Mouse (Mus musculus) neural tube, embryonic 11.5 days (tissue): ENCODE data around the gene Bdh2. TPM values are rescaled to one million over a fixed set of nuclear protein-coding genes. Genes with fewer than 3 reads are reported as not detected.

Experiments
- ATAC-seq: fragments of 200-750 bp; cut with Nextera tagmentation; 2 replicates; pipeline ENCODE4 v1.8.0; 2017; ENCODE audit warnings: moderate number of reproducible peaks, mild to moderate bottlenecking, moderate TSS enrichment, moderate library complexity; ENCODE audit not compliant: insufficient read depth, low FRiP score, low TSS enrichment
- DNase-seq: peaks from one replicate; pipeline ENCODE4 v3.0.0-alpha.2; 2015; ENCODE audit warnings: low spot score
- H3K27ac ChIP-seq: fragments of 300-500 bp; sonication (generic); 2 replicates; pipeline ENCODE4 v1.5.1; 2014; ENCODE audit warnings: low read depth, mild to moderate bottlenecking, low read length
- H3K27me3 ChIP-seq: fragments of 300-500 bp; sonication (generic); 2 replicates; pipeline ENCODE4 v1.6.1; 2014; ENCODE audit warnings: mild to moderate bottlenecking, low read length, mixed read lengths; ENCODE audit not compliant: control insufficient read depth, insufficient read depth
- H3K36me3 ChIP-seq: fragments of 300-500 bp; sonication (generic); 2 replicates; pipeline ENCODE4 v1.6.1; 2014; ENCODE audit warnings: mild to moderate bottlenecking, low read length, moderate library complexity, mixed read lengths; ENCODE audit not compliant: control insufficient read depth, insufficient read depth
- H3K4me1 ChIP-seq: fragments of 300-500 bp; sonication (generic); 2 replicates; pipeline ENCODE4 v1.6.1; 2014; ENCODE audit warnings: low read length, mixed read lengths; ENCODE audit not compliant: control insufficient read depth, insufficient read depth
- H3K4me2 ChIP-seq: fragments of 300-500 bp; sonication (generic); 2 replicates; pipeline ENCODE4 v1.6.1; 2014; ENCODE audit warnings: low read depth, mild to moderate bottlenecking, moderate library complexity
- H3K4me3 ChIP-seq: fragments of 300-500 bp; sonication (generic); 2 replicates; pipeline ENCODE4 v1.5.1; 2014; ENCODE audit warnings: low read depth, low read length
- H3K9ac ChIP-seq: fragments of 300-500 bp; sonication (generic); 2 replicates; pipeline ENCODE4 v1.6.1; 2014; ENCODE audit warnings: mild to moderate bottlenecking, low read length
- H3K9me3 ChIP-seq: fragments of 300-500 bp; sonication (generic); 2 replicates; pipeline ENCODE4 v1.6.1; 2016; ENCODE audit warnings: low read length; ENCODE audit not compliant: control insufficient read depth
- WGBS: fragments of 180-500 bp; shearing (Covaris S2); extraction: QIAGEN DNeasy Blood & Tissue Kit; methylation state at CpG from one replicate; pipeline ENCODE4 v1.1.7; 2014; 5-methylcytosine and 5-hydroxymethylcytosine counted together
- polyA plus RNA-seq: library from polyadenylated mRNA; unstranded; fragments of >200 nt; fragmentation: Nextera tagmentation; extraction: Ambion mirVana; gene quantifications from 2 replicates; pipeline ENCODE4 v1.2.1, GENCODE M21; 2014

The Bdh2 gene
- polyA plus RNA-seq = 5.2 and 6.9 TPM in 2 replicates

- peak within 1 kb of the TSS; percentile 42 for H3K9ac ChIP-seq
These were observed at the start of gene Bdh2 for GRCm38 (mm10) chr3:135280669-135281415. Gene Bdh2, plus strand, starts transcription at chr3:135281221.

DNA sequence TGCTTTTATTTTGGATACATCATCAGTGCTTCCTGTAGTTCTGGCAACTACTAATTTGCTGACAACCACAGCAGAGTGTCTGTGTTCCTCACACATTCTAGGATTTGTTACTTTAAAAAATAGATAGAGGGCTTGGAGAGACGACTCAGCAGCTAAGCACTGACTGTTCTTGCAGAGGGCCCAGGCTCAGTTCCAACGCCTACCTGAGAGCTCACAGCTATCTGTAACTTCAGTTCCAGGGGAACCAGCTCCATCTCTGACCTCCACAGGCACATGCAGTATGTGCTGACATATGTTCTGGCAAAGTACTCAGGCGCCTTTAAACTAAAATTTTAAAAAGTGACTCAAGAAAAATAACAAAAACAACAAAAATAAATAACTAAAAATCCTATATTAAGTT, 49.0 kb upstream of the Bdh2 start:
- ATAC-seq = no peak
- H3K36me3 ChIP-seq = peaks cover 9% of the 10 kb centered on the region
- WGBS = 85% methylated on average over 3 of the region's 3 CpGs

More at GRCm38 (mm10) chr3:135280669-135281415, at the start of gene Bdh2:
- Histone ChIP-seq H3K4me1 (no peaks in the 10 kb centered on the region), H3K36me3 (no peaks in the 10 kb centered on the region), H3K4me3 (no peak within 1 kb of the TSS), H3K4me2 (no peak within 1 kb of the TSS), H3K27me3 (no peaks in the 10 kb centered on the region), H3K27ac (no peak within 1 kb of the TSS), H3K9me3 (no peaks in the 10 kb centered on the region)
- WGBS = 28% methylated on average over 14 of the region's 14 CpGs
- DNase-seq (peak; percentile 88), ATAC-seq (peak; percentile 82)

DNA sequence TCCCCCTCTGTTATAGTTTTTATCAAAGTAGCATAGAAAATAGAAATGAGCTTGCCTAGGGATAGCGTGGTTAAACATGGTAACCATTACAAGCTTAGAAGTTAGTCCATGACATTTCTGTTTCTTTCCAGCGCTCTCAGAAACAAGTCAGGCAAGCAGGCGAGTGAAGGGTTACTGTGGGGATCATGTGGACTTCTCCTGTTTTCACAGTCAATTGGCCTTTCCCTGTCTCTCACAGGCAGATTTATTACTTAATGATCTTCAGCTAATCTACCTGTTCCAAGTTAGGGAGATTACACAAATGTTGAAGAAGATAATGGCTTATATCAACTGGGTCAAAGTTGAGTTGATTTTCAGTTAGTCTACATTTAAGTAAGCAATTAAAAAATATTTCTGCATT, 48.6 kb upstream of the Bdh2 start:
- no peak for DNase-seq
- Histone ChIP-seq H3K4me3 (no peak overlapping the region), H3K36me3 (peaks cover 10% of the 10 kb centered on the region), H3K27me3 (no peaks in the 10 kb centered on the region), H3K27ac (no peak overlapping the region), H3K4me1 (no peaks in the 10 kb centered on the region), H3K9me3 (no peaks in the 10 kb centered on the region), H3K4me2 (no peak overlapping the region), H3K9ac (no peak overlapping the region)
- 91% methylated on average over 3 of the region's 3 CpGs for WGBS
- no peak for ATAC-seq

More for the DNA sequence above, 49.0 kb upstream of the Bdh2 start:
- Histone ChIP-seq H3K4me3 (no peak overlapping the region), H3K4me1 (no peaks in the 10 kb centered on the region), H3K4me2 (no peak overlapping the region), H3K27me3 (no peaks in the 10 kb centered on the region), H3K27ac (no peak overlapping the region), H3K9ac (no peak overlapping the region), H3K9me3 (no peaks in the 10 kb centered on the region)
- DNase-seq = no peak

DNA sequence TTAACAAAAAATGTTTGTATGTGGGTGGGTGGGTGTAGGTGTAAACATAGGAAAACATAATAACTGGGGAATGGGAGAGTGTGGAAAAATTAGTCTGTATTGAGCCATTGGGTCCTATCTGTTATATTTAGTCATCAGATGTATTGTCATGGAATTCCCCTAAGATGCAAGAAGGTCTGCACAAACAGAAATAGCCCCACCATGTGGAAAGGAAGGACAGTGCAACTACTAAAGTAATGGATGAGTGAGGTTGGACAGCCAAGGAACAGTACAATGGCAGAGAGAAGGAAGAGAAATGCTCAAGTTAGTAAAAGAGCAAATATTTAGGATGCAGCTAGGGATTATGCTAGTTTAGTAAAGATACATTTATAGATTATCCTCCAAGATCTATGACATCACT, 35.3 kb upstream of the Bdh2 start:
- no peaks in the 10 kb centered on the region for H3K4me1 ChIP-seq
- no peak overlapping the region for H3K4me3 ChIP-seq
- no peaks in the 10 kb centered on the region for H3K27me3 ChIP-seq
- H3K27ac ChIP-seq = no peak overlapping the region
- no peaks in the 10 kb centered on the region for H3K9me3 ChIP-seq
- H3K4me2 ChIP-seq = no peak overlapping the region
- H3K36me3 ChIP-seq = peaks cover 9% of the 10 kb centered on the region
- no peak overlapping the region for H3K9ac ChIP-seq
- DNase-seq (no peak), ATAC-seq (no peak)

DNA sequence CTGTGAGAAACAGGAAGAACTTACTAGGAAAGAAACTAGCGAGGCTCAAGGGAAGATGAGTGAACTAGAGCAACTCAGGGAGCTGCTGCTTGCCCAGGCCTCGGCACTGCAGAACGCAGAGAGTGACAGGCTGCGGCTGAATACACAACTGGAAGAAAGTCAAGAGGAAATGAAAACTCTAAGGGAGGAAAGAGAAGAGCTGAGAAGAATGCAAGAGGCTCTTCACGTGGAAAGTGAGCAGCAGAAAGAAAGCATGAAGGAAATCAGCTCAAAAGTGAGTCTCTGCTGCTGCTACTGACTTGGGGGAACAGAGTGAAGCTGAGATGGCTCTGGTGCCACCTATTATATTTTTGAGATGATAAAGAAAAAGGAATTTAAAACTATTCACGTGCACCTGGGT, 34.2 kb upstream of the Bdh2 start:
- H3K27ac ChIP-seq = no peak overlapping the region
- 95% methylated on average over 6 of the region's 6 CpGs for WGBS
- no peaks in the 10 kb centered on the region for H3K27me3 ChIP-seq
- DNase-seq = no peak
- H3K4me3 ChIP-seq = no peak overlapping the region
- H3K9me3 ChIP-seq = no peaks in the 10 kb centered on the region
- peaks cover 9% of the 10 kb centered on the region for H3K36me3 ChIP-seq
- H3K4me1 ChIP-seq = no peaks in the 10 kb centered on the region
- no peak overlapping the region for H3K9ac ChIP-seq
- H3K4me2 ChIP-seq = no peak overlapping the region
- ATAC-seq = no peak

GRCm38 (mm10) chr3:135249104-135249503, 31.9 kb upstream of the Bdh2 start:
- DNase-seq (no peak), ATAC-seq (0 out of 2 replicates have a peak, but pooled peaks have one; percentile 50)
- no peaks in the 10 kb centered on the region for H3K4me1 ChIP-seq
- no peak overlapping the region for H3K4me3 ChIP-seq
- H3K36me3 ChIP-seq = peaks cover 5% of the 10 kb centered on the region
- H3K9me3 ChIP-seq = no peaks in the 10 kb centered on the region
- no peak overlapping the region for H3K27ac ChIP-seq
- H3K27me3 ChIP-seq = no peaks in the 10 kb centered on the region
- no peak overlapping the region for H3K4me2 ChIP-seq
- no peak overlapping the region for H3K9ac ChIP-seq
- 86% methylated on average over 6 of the region's 6 CpGs for WGBS

- H3K4me1 ChIP-seq = no peaks in the 10 kb centered on the region
- no peak overlapping the region for H3K27ac ChIP-seq
- no peak overlapping the region for H3K4me3 ChIP-seq
- H3K9me3 ChIP-seq = no peaks in the 10 kb centered on the region
- ATAC-seq (no peak), DNase-seq (no peak)
- no peak overlapping the region for H3K4me2 ChIP-seq
- 91% methylated on average over 6 of the region's 6 CpGs for WGBS
- no peaks in the 10 kb centered on the region for H3K27me3 ChIP-seq
- peaks cover 5% of the 10 kb centered on the region; the same call in 1 of the 2 replicates for H3K36me3 ChIP-seq
- no peak overlapping the region for H3K9ac ChIP-seq
These were observed 29.2 kb upstream of the Bdh2 start for GRCm38 (mm10) chr3:135251825-135252224.

GRCm38 (mm10) chr3:135254784-135255183, 26.2 kb upstream of the Bdh2 start:
- no peak overlapping the region for H3K27ac ChIP-seq

DNA sequence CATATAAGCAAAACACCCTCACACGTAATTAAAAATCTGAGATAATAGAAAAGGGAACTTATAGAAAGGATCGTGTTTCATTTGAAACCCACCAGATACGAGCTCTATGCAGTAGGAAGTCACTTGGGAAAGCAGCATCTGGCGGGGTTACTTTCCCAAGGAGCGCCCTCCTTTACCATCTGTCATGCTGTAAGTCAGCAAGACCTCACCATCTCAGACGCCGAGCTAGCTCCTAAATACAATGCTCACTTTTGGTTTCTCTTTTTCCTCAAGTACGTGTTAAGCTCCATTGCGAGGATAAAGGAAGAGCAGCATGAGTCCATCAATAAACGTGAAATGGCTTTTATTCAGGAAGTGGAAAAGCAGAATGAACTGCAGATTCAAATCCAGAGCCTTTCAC, 22.1 kb upstream of the Bdh2 start:
- DNase-seq (no peak), ATAC-seq (no peak)
- Histone ChIP-seq H3K36me3 (peaks cover 19% of the 10 kb centered on the region), H3K4me3 (no peak overlapping the region), H3K27me3 (no peaks in the 10 kb centered on the region), H3K9ac (no peak overlapping the region), H3K9me3 (no peaks in the 10 kb centered on the region), H3K4me2 (no peak overlapping the region), H3K27ac (no peak overlapping the region), H3K4me1 (no peaks in the 10 kb centered on the region)
- WGBS = 88% methylated on average over 10 of the region's 10 CpGs

More at GRCm38 (mm10) chr3:135254784-135255183, 26.2 kb upstream of the Bdh2 start:
- ATAC-seq = no peak
- no peaks in the 10 kb centered on the region for H3K4me1 ChIP-seq
- no peak overlapping the region for H3K4me3 ChIP-seq
- H3K9ac ChIP-seq = no peak overlapping the region
- no peak overlapping the region for H3K4me2 ChIP-seq
- no peaks in the 10 kb centered on the region for H3K9me3 ChIP-seq
- no peaks in the 10 kb centered on the region for H3K27me3 ChIP-seq
- DNase-seq = no peak
- H3K36me3 ChIP-seq = peaks cover 10% of the 10 kb centered on the region; the same call in 1 of the 2 replicates
